Mouse (Mus musculus) stomach, postnatal 0 days (tissue): Measurements from ENCODE around the gene Gpnmb. TPM values are rescaled to one million over a fixed set of nuclear protein-coding genes. Genes with fewer than 3 reads are reported as not detected.

ENCODE experiments used
- ATAC-seq: fragments of 200-750 bp; cut with Nextera tagmentation; 2 replicates; pipeline ENCODE4 v1.8.0; 2017; ENCODE audit not compliant: low FRiP score, low TSS enrichment
- DNase-seq: peaks from one replicate; pipeline ENCODE4 v3.0.0-alpha.2; 2016; ENCODE audit warnings: low spot score
- H3K27ac ChIP-seq: fragments of 300-500 bp; sonication (generic); replicated peaks from 2 replicates; pipeline ENCODE4 v1.5.1; 2014; ENCODE audit warnings: mild to moderate bottlenecking, control low read depth
- H3K27me3 ChIP-seq: fragments of 300-500 bp; sonication (generic); 2 replicates; pipeline ENCODE4 v1.6.1; 2014; ENCODE audit warnings: low read length; ENCODE audit not compliant: control insufficient read depth, insufficient read depth
- H3K36me3 ChIP-seq: fragments of 300-500 bp; sonication (generic); 2 replicates; pipeline ENCODE4 v1.6.1; 2014; ENCODE audit warnings: low read length, mixed read lengths; ENCODE audit not compliant: control insufficient read depth, insufficient read depth
- H3K4me1 ChIP-seq: fragments of 300-500 bp; sonication (generic); replicated peaks from 2 replicates; pipeline ENCODE4 v1.6.1; 2014; ENCODE audit warnings: antibody characterized with exemption; ENCODE audit not compliant: control insufficient read depth, insufficient read depth
- H3K4me2 ChIP-seq: fragments of 300-500 bp; sonication (generic); replicated peaks from 2 replicates; pipeline ENCODE4 v1.6.1; 2014; ENCODE audit warnings: low read depth, mild to moderate bottlenecking, control low read depth, moderate library complexity
- H3K4me3 ChIP-seq: fragments of 300-500 bp; sonication (generic); 2 replicates; pipeline ENCODE4 v1.5.1; 2014; ENCODE audit warnings: low read depth, low read length, control low read depth
- H3K9ac ChIP-seq: fragments of 300-500 bp; sonication (generic); 2 replicates; pipeline ENCODE4 v1.6.1; 2014; ENCODE audit warnings: mild to moderate bottlenecking, low read length, control low read depth, mixed read lengths
- H3K9me3 ChIP-seq: fragments of 300-500 bp; sonication (generic); 2 replicates; pipeline ENCODE4 v1.6.1; 2016; ENCODE audit warnings: low read length; ENCODE audit not compliant: control insufficient read depth
- CTCF ChIP-seq: IDR thresholded peaks from 2 replicates; pipeline ENCODE4 v1.5.1; 2016; ENCODE audit warnings: antibody characterized with exemption, low read depth, mild to moderate bottlenecking, moderate library complexity
- EP300 ChIP-seq: optimal IDR thresholded peaks from 2 replicates; pipeline ENCODE3; 2016; ENCODE audit warnings: antibody characterized with exemption
- WGBS: fragments of 180-500 bp; shearing (Covaris S2); extraction: QIAGEN DNeasy Blood & Tissue Kit; methylation state at CpG from one replicate; pipeline ENCODE4 v1.1.7; 2014; 5-methylcytosine and 5-hydroxymethylcytosine counted together
- polyA plus RNA-seq: library from polyadenylated mRNA; unstranded; fragments of >200 nt; fragmentation: Nextera tagmentation; extraction: Ambion mirVana; gene quantifications from 2 replicates; pipeline ENCODE4 v1.2.1, GENCODE M21; 2015

Gene Gpnmb
- polyA plus RNA-seq, 1 experiment from 2014 or later, result 2.1 TPM

- H3K36me3 ChIP-seq, result no peaks in the 10 kb centered on the region
- no peak overlapping the region for H3K4me2 ChIP-seq
- no peak overlapping the region for H3K27ac ChIP-seq
- DNase-seq (no peak), ATAC-seq (peak; percentile 60; the same call in 1 of the 2 replicates)
- 62% methylated on average over 12 of the region's 12 CpGs for WGBS
- H3K4me1 ChIP-seq, result no peaks in the 10 kb centered on the region
- H3K27me3 ChIP-seq, result no peaks in the 10 kb centered on the region
- no peak overlapping the region for H3K4me3 ChIP-seq
- no peak overlapping the region for H3K9ac ChIP-seq
- TF ChIP-seq EP300 (no peak), CTCF (no peak)
- no peaks in the 10 kb centered on the region for H3K9me3 ChIP-seq
Measured at GRCm38 (mm10) chr6:49037268-49037662, 919 bp downstream of the Gpnmb start.

- Histone ChIP-seq H3K4me1 (no peaks in the 10 kb centered on the region), H3K4me2 (peak overlapping the region; percentile 48), H3K9me3 (no peaks in the 10 kb centered on the region), H3K27ac (no peak overlapping the region), H3K9ac (0 out of 2 replicates have a peak overlapping the region, but pooled peaks have one; percentile 9), H3K36me3 (no peaks in the 10 kb centered on the region), H3K4me3 (peak overlapping the region; percentile 24), H3K27me3 (no peaks in the 10 kb centered on the region)
- 10% methylated on average over 18 of the region's 18 CpGs for WGBS
- TF ChIP-seq CTCF (peak; percentile 80), EP300 (no peak)
- ATAC-seq (no peak), DNase-seq (peak; percentile 72)
Measured at GRCm38 (mm10) chr6:49039470-49040180, 3.3 kb downstream of the Gpnmb start.

- Histone ChIP-seq H3K27ac (no peak overlapping the region), H3K9me3 (no peaks in the 10 kb centered on the region), H3K9ac (no peak overlapping the region), H3K27me3 (no peaks in the 10 kb centered on the region), H3K4me2 (no peak overlapping the region), H3K36me3 (no peaks in the 10 kb centered on the region), H3K4me1 (no peaks in the 10 kb centered on the region), H3K4me3 (no peak overlapping the region)
- TF ChIP-seq EP300, result no peak
- TF ChIP-seq CTCF, result no peak
- 73% methylated on average over 6 of the region's 6 CpGs for WGBS
- ATAC-seq (no peak), DNase-seq (no peak)
Measured at GRCm38 (mm10) chr6:49046502-49046901, 10.2 kb downstream of the Gpnmb start.

- no peak for ATAC-seq
- H3K9me3 ChIP-seq, result no peaks in the 10 kb centered on the region
- H3K27me3 ChIP-seq, result no peaks in the 10 kb centered on the region
- H3K27ac ChIP-seq, result no peak overlapping the region
- TF ChIP-seq CTCF, result no peak
- no peak for TF ChIP-seq EP300
- H3K36me3 ChIP-seq, result no peaks in the 10 kb centered on the region
- H3K4me1 ChIP-seq, result no peaks in the 10 kb centered on the region
- no peak overlapping the region for H3K4me3 ChIP-seq
- WGBS, result 67% methylated on average over 8 of the region's 8 CpGs
- no peak overlapping the region for H3K9ac ChIP-seq
- no peak for DNase-seq
- no peak overlapping the region for H3K4me2 ChIP-seq
Measured at GRCm38 (mm10) chr6:49046976-49047375, 10.6 kb downstream of the Gpnmb start.

GRCm38 (mm10) chr6:49047848-49048247 is 11.5 kb downstream of the Gpnmb start:
- ATAC-seq (no peak), DNase-seq (no peak)
- TF ChIP-seq EP300, result no peak
- TF ChIP-seq CTCF, result no peak
- Histone ChIP-seq H3K27ac (no peak overlapping the region), H3K4me3 (no peak overlapping the region), H3K4me2 (no peak overlapping the region), H3K9me3 (no peaks in the 10 kb centered on the region), H3K36me3 (no peaks in the 10 kb centered on the region), H3K9ac (no peak overlapping the region), H3K4me1 (no peaks in the 10 kb centered on the region), H3K27me3 (no peaks in the 10 kb centered on the region)
- 66% methylated on average over 10 of the region's 10 CpGs for WGBS

- ATAC-seq, result no peak
- TF ChIP-seq CTCF (no peak), EP300 (no peak)
- DNase-seq, result no peak
- Histone ChIP-seq H3K36me3 (no peaks in the 10 kb centered on the region), H3K27me3 (no peaks in the 10 kb centered on the region), H3K4me2 (no peak overlapping the region), H3K9me3 (no peaks in the 10 kb centered on the region), H3K4me3 (no peak overlapping the region), H3K4me1 (no peaks in the 10 kb centered on the region), H3K27ac (no peak overlapping the region), H3K9ac (no peak overlapping the region)
- WGBS, result 88% methylated on average over 10 of the region's 10 CpGs
Measured at GRCm38 (mm10) chr6:49048395-49048794, 12.0 kb downstream of the Gpnmb start.
